Mouse (Mus musculus) lung, postnatal 0 days (tissue): ENCODE data around the gene Aldh8a1. TPM values are rescaled to one million over a fixed set of nuclear protein-coding genes. Genes with fewer than 3 reads are reported as not detected.

ENCODE experiments used
- ATAC-seq: fragments of 200-750 bp; cut with Nextera tagmentation; 2 replicates; pipeline ENCODE4 v1.8.0; 2017; ENCODE audit warnings: moderate library complexity
- DNase-seq: peaks from one replicate; pipeline ENCODE4 v3.0.0-alpha.2; 2016; ENCODE audit warnings: low spot score
- H3K27ac ChIP-seq: fragments of 300-500 bp; sonication (generic); 2 replicates; pipeline ENCODE4 v1.5.1; 2014; ENCODE audit warnings: antibody characterized with exemption, mild to moderate bottlenecking, low read length, mixed read lengths
- H3K27me3 ChIP-seq: fragments of 300-500 bp; sonication (generic); replicated peaks from 2 replicates; pipeline ENCODE4 v1.6.1; 2014; ENCODE audit warnings: low read length, mixed read lengths; ENCODE audit not compliant: insufficient read depth
- H3K36me3 ChIP-seq: fragments of 300-500 bp; sonication (generic); 2 replicates; pipeline ENCODE4 v1.6.1; 2014; ENCODE audit warnings: low read length, mixed read lengths; ENCODE audit not compliant: insufficient read depth
- H3K4me1 ChIP-seq: fragments of 300-500 bp; sonication (generic); 2 replicates; pipeline ENCODE4 v1.6.1; 2014; ENCODE audit warnings: antibody characterized with exemption, low read depth, low read length, mixed read lengths; ENCODE audit not compliant: insufficient read depth
- H3K4me2 ChIP-seq: fragments of 300-500 bp; sonication (generic); replicated peaks from 2 replicates; pipeline ENCODE4 v1.6.1; 2014; ENCODE audit warnings: low read depth, mild to moderate bottlenecking, low read length, moderate library complexity, mixed read lengths
- H3K4me3 ChIP-seq: fragments of 300-500 bp; sonication (generic); 2 replicates; pipeline ENCODE4 v1.5.1; 2014; ENCODE audit warnings: low read depth, low read length
- H3K9ac ChIP-seq: fragments of 300-500 bp; sonication (generic); replicated peaks from 2 replicates; pipeline ENCODE4 v1.6.1; 2014; ENCODE audit warnings: low read depth, mild to moderate bottlenecking
- H3K9me3 ChIP-seq: fragments of 300-500 bp; sonication (generic); 2 replicates; pipeline ENCODE4 v1.6.1; 2016; ENCODE audit warnings: low read length, mixed read lengths
- CTCF ChIP-seq: IDR thresholded peaks from 2 replicates; pipeline ENCODE4 v1.5.1; 2016; ENCODE audit warnings: antibody characterized with exemption, mild to moderate bottlenecking
- EP300 ChIP-seq: IDR thresholded peaks from 2 replicates; pipeline ENCODE4 v1.6.1; 2016; ENCODE audit warnings: antibody characterized with exemption, mild to moderate bottlenecking, control low read depth
- WGBS: fragments of 180-500 bp; shearing (Covaris S2); extraction: QIAGEN DNeasy Blood & Tissue Kit; methylation state at CpG from one replicate; pipeline ENCODE4 v1.1.7; 2014; 5-methylcytosine and 5-hydroxymethylcytosine counted together
- polyA plus RNA-seq: library from polyadenylated mRNA; unstranded; fragments of >200 nt; fragmentation: Nextera tagmentation; extraction: Ambion mirVana; gene quantifications from 2 replicates; pipeline ENCODE4 v1.2.1, GENCODE M21; 2015

Aldh8a1 gene
- polyA plus RNA-seq, 1 experiment from 2014 or later: 0.12 TPM

DNA sequence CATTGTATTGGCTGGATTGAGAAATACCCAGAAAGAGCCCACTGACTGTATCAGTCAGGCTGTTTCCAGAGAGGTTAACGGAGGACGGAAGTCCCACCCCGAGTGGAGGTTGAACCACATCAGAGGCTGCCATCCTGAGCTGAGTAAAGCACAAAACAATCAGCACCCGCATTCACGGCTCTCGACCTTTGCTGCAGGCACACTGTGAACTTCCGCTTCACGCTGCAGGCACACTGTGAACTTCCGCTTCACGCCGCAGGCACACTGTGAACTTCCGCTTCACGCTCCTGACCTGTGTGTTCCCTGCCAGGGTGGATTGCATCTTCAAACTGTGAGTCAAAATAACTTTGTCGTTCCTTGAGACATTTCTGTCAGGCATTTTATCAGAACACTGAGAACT, 42.1 kb downstream of the Aldh8a1 start:
- no peak for DNase-seq
- 85% methylated on average over 14 of the region's 14 CpGs for WGBS
- no peaks in the 10 kb centered on the region for H3K4me1 ChIP-seq

DNA sequence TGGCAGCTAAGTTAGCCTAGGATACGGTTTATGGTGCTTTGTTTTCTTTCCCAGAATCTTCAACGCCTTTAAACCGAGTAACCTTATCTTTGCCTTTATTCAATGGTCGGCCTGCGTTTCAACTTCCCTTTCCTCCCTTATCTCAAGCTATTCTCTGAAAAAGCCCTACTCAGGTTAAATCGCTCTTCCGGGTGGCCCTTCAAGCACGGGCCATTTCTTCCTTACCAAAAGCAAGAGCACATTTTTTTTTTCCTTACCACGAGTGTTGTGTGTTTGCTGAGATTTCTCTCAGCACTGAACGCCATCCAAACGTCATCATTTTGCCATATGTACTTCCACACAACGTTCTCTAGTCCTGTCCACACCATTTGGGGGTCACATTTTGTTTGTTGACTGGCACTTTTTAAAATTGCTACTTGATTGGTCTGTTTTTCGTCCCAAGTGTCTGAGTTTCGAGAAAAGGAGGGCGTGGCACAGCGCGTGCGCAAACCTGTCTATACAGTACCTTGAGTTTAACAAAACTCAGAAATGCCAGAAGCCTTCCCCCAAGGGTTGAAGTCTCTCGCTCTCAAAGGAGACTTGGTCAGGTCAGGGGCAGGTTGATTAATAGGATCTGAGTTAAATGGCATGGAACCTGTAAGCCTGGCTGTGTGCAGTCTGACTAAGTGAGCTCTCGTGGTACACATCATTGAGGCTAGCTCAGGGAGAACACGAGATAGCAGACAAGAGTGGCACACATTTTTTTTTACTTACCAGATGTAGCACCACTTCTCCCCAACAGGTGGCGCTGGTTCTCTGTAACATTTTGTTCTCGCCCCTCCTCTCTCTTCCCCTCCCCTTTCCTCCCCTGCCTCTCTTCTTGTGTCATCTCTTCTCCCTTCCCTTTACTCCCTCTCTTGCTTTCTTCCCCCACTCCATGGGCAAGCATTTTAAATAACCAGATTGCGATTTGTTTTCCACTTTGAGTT, 43.6 kb downstream of the Aldh8a1 start:
- no peaks in the 10 kb centered on the region for H3K36me3 ChIP-seq
- no peaks in the 10 kb centered on the region for H3K9me3 ChIP-seq
- no peak overlapping the region for H3K4me3 ChIP-seq
- TF ChIP-seq EP300: no peak
- TF ChIP-seq CTCF: peak; percentile 77
- whole genome bisulfite sequencing: 45% methylated on average over 24 of the region's 24 CpGs
- DNase-seq (peak; percentile 76), ATAC-seq (no peak)
- no peaks in the 10 kb centered on the region for H3K27me3 ChIP-seq
- H3K27ac ChIP-seq: no peak overlapping the region
- H3K9ac ChIP-seq: no peak overlapping the region
- no peaks in the 10 kb centered on the region for H3K4me1 ChIP-seq
- no peak overlapping the region for H3K4me2 ChIP-seq

More for the DNA sequence above, 42.1 kb downstream of the Aldh8a1 start:
- no peak for TF ChIP-seq CTCF
- no peak for TF ChIP-seq EP300
- H3K9ac ChIP-seq: no peak overlapping the region
- H3K27me3 ChIP-seq: no peaks in the 10 kb centered on the region
- no peak for ATAC-seq
- no peak overlapping the region for H3K4me3 ChIP-seq
- H3K36me3 ChIP-seq: no peaks in the 10 kb centered on the region
- H3K27ac ChIP-seq: no peak overlapping the region
- no peak overlapping the region for H3K4me2 ChIP-seq
- no peaks in the 10 kb centered on the region for H3K9me3 ChIP-seq

DNA sequence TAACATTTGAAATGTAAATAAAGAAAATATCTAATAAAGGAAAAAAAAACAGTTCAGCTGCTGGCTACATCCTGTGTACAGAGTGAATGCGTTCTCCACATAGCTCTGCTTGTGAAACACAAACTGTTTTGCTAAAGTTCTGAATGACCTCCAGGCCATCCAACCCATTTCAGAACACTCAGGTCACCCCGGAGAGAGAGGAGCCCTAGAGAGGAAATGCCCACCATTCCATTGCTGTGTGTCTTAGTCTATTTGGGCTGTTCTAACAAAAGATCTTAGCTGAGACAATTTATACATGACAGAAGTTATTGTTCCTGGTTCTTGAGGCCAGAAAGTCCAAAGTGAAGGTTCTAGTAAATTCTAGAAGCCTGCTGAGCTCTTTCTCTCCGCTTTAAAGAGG, 49.4 kb downstream of the Aldh8a1 start:
- DNase-seq (peak; percentile 42), ATAC-seq (no peak; the same call in 1 of the 2 replicates)
- Histone ChIP-seq H3K36me3 (no peaks in the 10 kb centered on the region), H3K27ac (no peak overlapping the region), H3K9ac (no peak overlapping the region), H3K9me3 (no peaks in the 10 kb centered on the region), H3K27me3 (no peaks in the 10 kb centered on the region), H3K4me3 (no peak overlapping the region), H3K4me2 (no peak overlapping the region), H3K4me1 (no peaks in the 10 kb centered on the region)
- TF ChIP-seq EP300 (no peak), CTCF (no peak)
- WGBS: 51% methylated on average over 3 of the region's 3 CpGs

DNA sequence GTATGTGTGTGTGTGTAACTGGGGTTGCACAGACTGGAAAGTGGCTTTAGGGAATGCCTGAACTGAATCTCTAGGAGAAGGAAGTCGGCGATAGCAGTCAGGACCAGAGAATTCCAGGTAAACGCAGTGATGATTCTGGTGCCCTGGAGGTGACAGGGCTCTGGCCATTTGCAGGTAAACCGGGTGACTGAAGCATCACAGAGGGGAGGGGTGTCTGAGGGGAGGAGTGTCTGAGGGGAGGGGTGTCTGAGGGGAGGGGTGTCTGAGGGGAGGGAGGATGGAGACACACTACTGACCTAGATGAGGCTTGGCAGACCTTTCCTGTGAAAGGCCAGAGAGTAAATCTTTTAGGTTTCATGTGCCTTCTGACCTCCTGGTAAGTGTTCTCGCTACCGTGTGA, 50.9 kb downstream of the Aldh8a1 start:
- TF ChIP-seq EP300 (no peak), CTCF (no peak)
- no peak for ATAC-seq

DNA sequence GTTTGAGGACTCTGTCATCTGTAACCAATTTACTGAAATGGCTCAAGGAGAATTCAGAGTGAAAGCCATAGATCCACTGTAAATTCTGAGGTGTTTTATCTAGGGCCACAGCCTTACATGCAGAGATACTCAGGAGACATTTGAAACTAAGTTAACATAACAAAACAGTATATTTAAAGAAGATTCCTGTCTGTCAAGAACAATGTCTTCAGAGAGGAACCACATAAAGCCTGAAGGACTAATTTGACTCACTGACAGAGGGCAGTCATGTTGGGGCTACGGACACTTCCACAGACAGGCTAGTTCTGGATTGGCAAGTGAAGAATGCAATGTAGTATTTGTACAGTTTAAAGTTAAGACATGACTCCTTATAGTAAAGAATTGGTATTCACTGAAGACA, 62.2 kb downstream of the Aldh8a1 start:
- Histone ChIP-seq H3K27ac (no peak overlapping the region), H3K4me2 (no peak overlapping the region), H3K36me3 (no peaks in the 10 kb centered on the region), H3K4me1 (no peaks in the 10 kb centered on the region), H3K4me3 (no peak overlapping the region), H3K27me3 (no peaks in the 10 kb centered on the region), H3K9ac (no peak overlapping the region), H3K9me3 (no peaks in the 10 kb centered on the region)
- WGBS: 76% methylated on average over 1 of the region's 1 CpGs
- DNase-seq (no peak), ATAC-seq (no peak)
- TF ChIP-seq EP300 (no peak), CTCF (no peak)

More for the DNA sequence above, 50.9 kb downstream of the Aldh8a1 start:
- no peaks in the 10 kb centered on the region for H3K9me3 ChIP-seq
- no peak overlapping the region for H3K9ac ChIP-seq
- H3K4me3 ChIP-seq: no peak overlapping the region
- DNase-seq: no peak
- H3K27ac ChIP-seq: no peak overlapping the region
- no peak overlapping the region for H3K4me2 ChIP-seq
- H3K4me1 ChIP-seq: no peaks in the 10 kb centered on the region
- no peaks in the 10 kb centered on the region for H3K27me3 ChIP-seq
- 68% methylated on average over 6 of the region's 6 CpGs for WGBS
- no peaks in the 10 kb centered on the region for H3K36me3 ChIP-seq

DNA sequence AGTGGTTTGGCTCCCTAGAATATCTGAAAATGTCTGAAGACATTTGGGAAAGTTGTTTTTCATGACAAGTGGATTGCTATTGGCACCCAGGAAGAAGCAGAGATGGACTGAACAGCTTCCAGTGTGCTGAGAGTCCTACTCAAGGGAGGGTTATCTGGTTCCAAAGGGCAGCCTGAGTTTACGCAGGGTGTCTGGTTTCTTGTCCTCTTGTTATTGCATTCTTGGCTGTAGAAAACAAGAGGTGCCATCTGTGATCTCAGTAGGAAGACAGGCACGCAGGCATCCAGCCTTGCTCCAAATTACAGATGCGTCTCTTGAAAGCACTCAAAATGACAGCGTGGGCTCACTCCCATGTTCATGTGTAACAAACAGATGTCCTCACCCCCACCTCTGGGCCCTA, 63.9 kb downstream of the Aldh8a1 start:
- no peaks in the 10 kb centered on the region for H3K9me3 ChIP-seq
- H3K4me3 ChIP-seq: no peak overlapping the region
- WGBS: 52% methylated on average over 4 of the region's 4 CpGs
- ATAC-seq (no peak), DNase-seq (no peak)
- H3K27ac ChIP-seq: no peak overlapping the region
- no peaks in the 10 kb centered on the region for H3K27me3 ChIP-seq
- no peaks in the 10 kb centered on the region for H3K4me1 ChIP-seq
- TF ChIP-seq EP300 (no peak), CTCF (no peak)
- H3K36me3 ChIP-seq: no peaks in the 10 kb centered on the region
- no peak overlapping the region for H3K9ac ChIP-seq
- no peak overlapping the region for H3K4me2 ChIP-seq
